Mouse (Mus musculus) naive thymus-derived CD4-positive, alpha-beta T cell, adult 2 months (primary cell): ENCODE results near the gene Sh3glb2.

Source experiments
- DNase-seq: peaks from one replicate; pipeline ENCODE4 v3.0.0-alpha.2; 2011; ENCODE audit warnings: low read depth

The Sh3glb2 gene

DNA sequence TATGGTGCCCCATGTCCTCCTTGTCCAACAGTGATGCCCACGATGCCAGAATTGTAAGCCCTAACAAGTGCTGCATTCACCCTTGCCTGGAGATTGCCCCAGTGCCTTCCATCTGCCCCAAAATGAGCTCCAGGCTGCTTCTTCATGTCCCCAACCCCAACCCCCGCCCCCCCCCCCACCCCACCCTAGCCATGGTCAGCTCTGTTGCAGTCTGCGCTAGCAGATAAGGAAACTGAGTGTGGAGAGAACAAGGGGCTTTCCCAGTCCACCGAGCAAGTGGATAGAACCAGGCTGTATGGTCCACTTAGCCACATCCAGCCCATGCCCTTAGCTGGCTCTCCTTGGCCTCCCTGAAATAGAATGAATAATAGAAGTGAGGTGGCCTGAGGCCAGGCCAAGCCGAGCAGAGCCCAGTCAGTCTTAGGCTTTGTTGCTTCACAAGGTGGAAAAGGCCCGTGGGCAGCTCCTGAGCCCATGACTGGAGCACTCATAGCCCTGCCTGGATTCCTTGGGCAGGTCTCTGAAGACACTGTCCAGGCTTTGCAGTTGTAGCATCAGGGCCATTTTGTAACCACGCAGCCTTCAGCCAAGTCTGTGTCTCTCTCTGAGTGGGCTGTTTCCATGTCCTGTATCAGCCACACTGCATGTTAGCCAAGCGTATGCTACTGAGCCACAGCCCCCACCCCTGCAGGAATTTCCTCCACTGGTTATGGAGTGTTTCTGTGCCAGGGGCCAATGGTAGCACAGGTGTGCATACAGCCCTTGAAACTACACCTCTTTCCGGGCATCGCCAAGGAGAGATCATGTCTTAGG, 21.6 kb upstream of the Sh3glb2 start:
- no peak for DNase-seq

DNA sequence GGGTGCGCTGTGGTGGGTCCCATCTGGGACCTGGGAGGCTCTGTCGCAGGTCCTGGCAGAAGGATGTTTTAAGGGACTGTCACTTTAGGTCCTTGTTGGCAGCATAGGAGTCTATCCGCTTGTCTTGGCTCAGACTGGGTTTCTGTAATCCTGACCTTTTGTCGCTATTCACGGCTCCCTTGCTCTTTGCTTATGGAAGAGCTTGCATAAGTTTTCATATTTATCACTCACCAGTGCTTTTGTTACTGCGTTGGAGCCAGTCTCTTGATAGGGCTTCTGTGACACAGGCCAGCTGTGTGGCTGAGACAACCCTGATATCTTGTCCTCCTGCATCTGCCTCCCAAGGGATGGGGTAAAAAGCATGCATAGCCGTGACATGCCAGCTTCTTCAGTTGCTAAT, 20.2 kb upstream of the Sh3glb2 start:
- no peak for DNase-seq

DNA sequence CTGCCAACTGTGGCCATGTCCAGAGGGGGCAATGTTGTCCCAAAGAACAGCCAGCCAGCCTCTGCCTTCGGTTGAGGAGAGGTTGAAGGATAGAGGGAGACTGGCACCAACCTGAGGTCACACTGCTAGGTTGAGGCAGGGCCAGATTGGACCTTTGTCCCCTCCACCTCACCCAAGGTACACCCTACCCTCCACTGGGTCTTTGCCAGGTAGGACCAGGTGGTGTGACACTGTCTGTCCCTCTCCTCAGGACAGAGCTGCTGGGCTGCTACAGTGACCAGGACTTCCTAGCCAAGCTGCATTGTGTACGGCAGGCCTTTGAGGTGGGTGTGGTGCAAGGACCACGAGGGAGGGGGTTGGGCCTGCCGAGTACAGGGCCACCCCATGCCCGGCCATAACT, 18.6 kb upstream of the Sh3glb2 start:
- no peak for DNase-seq

GRCm38 (mm10) chr2:30375893-30376292, 16.8 kb upstream of the Sh3glb2 start:
- DNase-seq: no peak

GRCm38 (mm10) chr2:30372726-30373125, 13.6 kb upstream of the Sh3glb2 start:
- no peak for DNase-seq

GRCm38 (mm10) chr2:30371544-30371943, 12.4 kb upstream of the Sh3glb2 start:
- no peak for DNase-seq

DNA sequence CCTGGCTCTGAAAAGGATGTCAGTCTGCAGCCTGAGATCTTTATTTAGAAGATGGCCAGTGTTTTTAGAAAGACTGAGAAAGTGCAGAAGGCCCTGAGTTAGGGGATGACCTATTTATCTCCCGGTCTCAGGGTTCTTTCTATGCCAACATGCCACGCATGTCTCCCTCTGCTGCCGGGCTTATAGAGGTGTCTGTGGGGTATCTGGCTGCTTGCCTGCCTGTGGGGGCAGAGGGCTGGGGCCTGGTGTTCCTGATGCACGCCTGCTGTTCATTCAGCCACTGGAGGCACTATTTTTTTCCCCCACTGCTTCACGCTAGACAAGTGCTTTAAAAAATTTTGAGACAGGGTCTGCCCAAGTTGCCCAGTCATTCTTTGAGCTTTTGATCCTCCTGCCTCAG, 7.1 kb upstream of the Sh3glb2 start:
- DNase-seq: no peak

- DNase-seq: no peak
These were observed 6.3 kb upstream of the Sh3glb2 start for GRCm38 (mm10) chr2:30365281-30366069.

DNA sequence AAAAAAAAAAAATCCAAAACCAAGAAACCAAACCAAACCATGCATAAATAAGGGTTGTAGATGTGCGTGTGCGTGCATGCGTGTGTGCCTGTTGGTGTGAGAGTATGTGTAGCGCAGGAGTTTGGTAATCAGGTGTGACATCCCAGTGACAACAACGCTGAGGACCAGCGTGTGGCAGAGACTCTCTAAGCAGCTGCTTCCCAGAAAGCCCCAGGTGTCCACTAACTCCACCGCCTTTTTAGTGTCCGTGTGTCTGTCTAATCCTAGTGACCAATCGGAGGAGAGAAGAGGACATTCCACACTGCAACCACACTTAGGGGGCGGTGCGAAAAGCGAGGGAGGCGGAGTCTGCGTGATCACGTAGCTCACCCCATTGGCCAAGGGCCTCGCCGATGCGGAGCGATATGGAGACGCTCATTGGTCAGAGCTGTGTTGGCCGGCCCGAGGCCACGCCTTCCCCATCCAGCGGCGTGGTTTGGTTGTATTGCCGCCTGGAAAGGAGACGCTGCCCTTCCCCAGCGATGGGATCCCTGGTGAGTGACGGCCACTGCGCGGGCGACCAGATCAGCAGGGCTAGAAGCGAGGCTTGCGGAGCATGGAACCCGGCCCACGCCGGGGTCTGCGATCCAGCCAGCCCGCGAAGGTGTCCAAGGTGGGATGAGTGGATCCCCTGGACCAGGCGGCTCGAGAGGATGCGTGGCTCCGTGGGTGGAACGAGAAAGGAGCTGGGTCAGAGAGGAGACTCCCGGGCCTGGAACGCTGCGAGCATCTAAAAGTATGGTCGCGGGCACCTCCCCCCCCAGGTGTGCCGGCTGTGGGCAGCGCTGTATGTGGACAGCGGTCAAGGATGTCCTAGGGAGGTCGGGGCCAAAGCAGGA, 4.9 kb upstream of the Sh3glb2 start, which contains the start of gene Miga2:
Miga2 (plus strand) TSS at position 461 of the 878 bp plus-strand sequence.
- peak; percentile 98 for DNase-seq

GRCm38 (mm10) chr2:30362865-30363264, 3.7 kb upstream of the Sh3glb2 start:
- DNase-seq: peak; percentile 34

DNA sequence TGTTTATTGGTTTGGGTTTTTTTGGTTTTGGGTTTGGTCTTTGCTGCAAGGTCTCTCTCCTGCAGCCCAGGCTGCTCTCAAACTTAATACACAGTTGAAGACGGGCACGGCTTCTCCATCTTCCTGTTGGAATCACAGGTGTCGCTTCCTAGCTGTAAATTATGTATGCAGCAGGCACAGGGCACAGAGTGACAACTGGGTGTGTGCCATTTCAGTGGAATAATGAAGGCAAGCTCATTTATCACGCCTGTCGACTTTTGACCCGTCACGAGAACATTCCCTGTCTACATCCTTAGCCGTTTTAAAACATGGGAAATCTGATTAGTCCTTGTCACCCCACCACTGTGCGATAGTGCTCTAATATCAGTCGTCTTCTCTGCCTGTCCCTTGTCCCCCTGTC, 1.5 kb upstream of the Sh3glb2 start:
- DNase-seq: no peak

- DNase-seq: peak; percentile 16
These were observed 1.3 kb downstream of the Sh3glb2 start for GRCm38 (mm10) chr2:30357552-30358510.

DNA sequence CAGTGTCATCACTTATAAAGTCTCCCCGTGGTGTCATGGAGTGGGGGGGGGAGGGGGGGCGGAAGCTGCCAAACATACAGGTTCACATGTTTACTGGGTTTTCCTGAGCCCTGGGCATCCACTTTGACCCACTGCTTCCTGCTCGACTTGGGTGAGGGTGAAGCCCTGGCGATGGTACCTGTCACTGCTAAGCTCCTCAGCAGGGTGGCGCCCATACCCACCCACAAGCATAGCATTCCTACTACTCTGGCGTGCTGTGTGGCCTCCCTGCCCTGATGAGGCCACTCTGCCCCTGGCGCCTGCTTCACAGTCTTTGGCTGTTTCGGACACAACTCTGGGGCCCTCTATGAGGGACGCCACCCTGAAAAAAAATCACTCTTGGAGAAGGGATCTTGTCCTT, 2.2 kb downstream of the Sh3glb2 start:
- DNase-seq: no peak

DNA sequence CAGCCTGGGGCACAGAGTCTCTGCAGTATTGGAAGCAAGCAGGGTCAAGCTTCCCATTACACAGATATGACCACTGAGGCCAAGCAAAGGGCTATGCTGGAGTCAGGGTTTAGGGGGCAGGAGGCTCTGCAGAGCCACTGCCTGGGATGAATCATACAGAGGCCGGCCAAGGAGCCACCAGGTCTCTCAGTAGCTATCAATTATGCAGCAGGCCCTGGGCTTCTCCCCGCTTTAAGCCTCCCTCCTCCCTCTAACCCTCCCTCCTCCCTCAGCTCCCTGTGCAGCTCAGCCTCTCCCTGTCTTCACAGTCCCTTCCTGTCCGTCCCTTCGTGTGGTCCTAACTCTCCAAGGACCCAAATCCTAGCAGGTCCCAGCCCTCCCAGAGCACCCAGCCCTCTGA, 2.9 kb downstream of the Sh3glb2 start:
- DNase-seq: no peak

GRCm38 (mm10) chr2:30355861-30356260, 3.3 kb downstream of the Sh3glb2 start:
- no peak for DNase-seq

- DNase-seq: no peak
These were observed 8.0 kb downstream of the Sh3glb2 start for GRCm38 (mm10) chr2:30351149-30351548.

GRCm38 (mm10) chr2:30349196-30349595, 9.9 kb downstream of the Sh3glb2 start:
- no peak for DNase-seq

DNA sequence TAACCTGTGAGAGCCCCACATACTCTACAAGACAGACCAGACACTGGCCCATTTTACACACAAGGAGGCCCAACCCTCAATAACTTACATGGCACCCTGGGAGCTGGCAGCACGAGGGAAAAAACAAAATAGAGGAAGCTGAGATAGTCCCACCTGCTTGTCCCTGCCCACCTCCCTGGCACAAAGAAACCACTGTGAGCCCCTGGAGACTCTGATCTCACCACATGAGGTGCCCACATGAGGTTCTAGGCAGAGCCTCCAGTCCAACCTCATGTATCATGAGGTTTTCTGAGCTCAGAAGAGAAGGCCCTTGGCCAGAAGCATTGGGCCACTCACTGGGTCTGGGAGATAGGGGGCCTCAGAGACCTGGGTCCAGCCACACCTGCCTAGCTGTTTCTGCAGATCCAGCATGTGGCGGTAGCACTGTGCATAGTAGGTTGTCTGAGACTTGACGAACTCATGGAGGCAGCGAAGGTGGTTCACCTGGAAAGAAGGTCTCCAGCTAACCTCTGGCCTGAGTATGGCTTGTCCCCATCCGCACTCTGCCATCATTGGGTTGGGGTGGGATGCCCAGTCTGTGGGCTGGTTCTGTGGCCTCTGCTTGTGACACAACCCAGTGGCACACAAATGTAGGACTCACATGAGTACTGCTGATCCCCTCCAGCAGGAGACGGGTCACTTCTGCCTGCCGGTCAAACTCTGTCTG, 13.0 kb downstream of the Sh3glb2 start:
- no peak for DNase-seq

- no peak for DNase-seq
These were observed 15.5 kb downstream of the Sh3glb2 start for GRCm38 (mm10) chr2:30343601-30344137.

DNA sequence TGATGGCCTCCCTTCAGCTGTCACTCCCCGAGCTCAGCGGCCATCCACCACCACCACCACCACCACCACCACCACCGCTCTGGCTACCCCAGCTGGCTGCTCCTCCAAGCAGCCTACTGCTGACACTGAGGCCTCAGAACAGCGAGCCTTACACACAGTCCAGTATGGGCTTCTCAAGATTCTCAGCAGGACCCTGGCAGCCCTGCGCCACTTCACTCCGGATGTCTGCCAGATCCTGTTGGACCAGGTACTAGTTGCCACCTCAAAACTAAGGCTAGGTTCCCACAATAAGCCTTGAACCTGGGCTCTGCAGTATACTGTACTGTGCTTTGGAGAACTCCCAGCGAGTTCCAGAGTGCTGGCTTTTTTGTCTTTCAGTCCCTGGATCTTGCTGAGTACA, 16.6 kb downstream of the Sh3glb2 start:
- no peak for DNase-seq
